Mouse (Mus musculus) intestine, embryonic 16.5 days (tissue): Measurements from ENCODE around the gene Pknox1. TPM values are rescaled to one million over a fixed set of nuclear protein-coding genes. Genes with fewer than 3 reads are reported as not detected.

Experiments used
- ATAC-seq: fragments of 200-750 bp; cut with Nextera tagmentation; 2 replicates; pipeline ENCODE4 v1.8.0; 2017; ENCODE audit warnings: moderate TSS enrichment, moderate library complexity
- H3K27ac ChIP-seq: fragments of 300-500 bp; sonication (generic); 2 replicates; pipeline ENCODE4 v1.5.1; 2014; ENCODE audit warnings: mild to moderate bottlenecking, low read length
- H3K27me3 ChIP-seq: fragments of 300-500 bp; sonication (generic); replicated peaks from 2 replicates; pipeline ENCODE4 v1.6.1; 2014; ENCODE audit warnings: low read length, control low read depth, mixed read lengths; ENCODE audit not compliant: control insufficient read depth, insufficient read depth
- H3K36me3 ChIP-seq: fragments of 300-500 bp; sonication (generic); 2 replicates; pipeline ENCODE4 v1.6.1; 2014; ENCODE audit warnings: low read length, control low read depth; ENCODE audit not compliant: control insufficient read depth, insufficient read depth
- H3K4me1 ChIP-seq: fragments of 300-500 bp; sonication (generic); 2 replicates; pipeline ENCODE4 v1.6.1; 2014; ENCODE audit warnings: low read length, control low read depth, mixed read lengths; ENCODE audit not compliant: control insufficient read depth, insufficient read depth
- H3K4me2 ChIP-seq: fragments of 300-500 bp; sonication (generic); 2 replicates; pipeline ENCODE4 v1.6.1; 2014; ENCODE audit warnings: low read depth, low read length, control low read depth
- H3K4me3 ChIP-seq: fragments of 300-500 bp; sonication (generic); 2 replicates; pipeline ENCODE4 v1.5.1; 2014; ENCODE audit warnings: mild to moderate bottlenecking, low read length
- H3K9ac ChIP-seq: fragments of 300-500 bp; sonication (generic); 2 replicates; pipeline ENCODE4 v1.6.1; 2014; ENCODE audit warnings: low read depth, low read length
- H3K9me3 ChIP-seq: fragments of 300-500 bp; sonication (generic); 2 replicates; pipeline ENCODE4 v1.6.1; 2016; ENCODE audit warnings: low read length, control low read depth; ENCODE audit not compliant: control insufficient read depth
- WGBS: fragments of 180-500 bp; shearing (Covaris S2); extraction: QIAGEN DNeasy Blood & Tissue Kit; methylation state at CpG from one replicate; pipeline ENCODE4 v1.1.7; 2014; 5-methylcytosine and 5-hydroxymethylcytosine counted together
- polyA plus RNA-seq: library from polyadenylated mRNA; unstranded; fragments of >200 nt; fragmentation: Nextera tagmentation; extraction: Ambion mirVana; gene quantifications from 2 replicates; pipeline ENCODE4 v1.2.1, GENCODE M21; 2015

Gene Pknox1
- polyA plus RNA-seq, 1 experiment from 2014 or later, result 25.7 TPM

- Histone ChIP-seq H3K9ac (peak overlapping the region; percentile 76), H3K4me3 (peak overlapping the region; percentile 51), H3K4me1 (peaks cover 29% of the 10 kb centered on the region), H3K36me3 (no peaks in the 10 kb centered on the region), H3K4me2 (peak overlapping the region; percentile 81), H3K9me3 (no peaks in the 10 kb centered on the region), H3K27me3 (no peaks in the 10 kb centered on the region), H3K27ac (peak overlapping the region; percentile 86)
- 0 out of 2 replicates have a peak, but pooled peaks have one; percentile 0 for ATAC-seq
- 12% methylated on average over 12 of the region's 12 CpGs for whole genome bisulfite sequencing
Observed at GRCm38 (mm10) chr17:31563632-31564014, 911 bp upstream of the Pknox1 start.

GRCm38 (mm10) chr17:31564858-31565140 lies 265 bp downstream of the Pknox1 start:
- peak overlapping the region; percentile 95 for H3K9ac ChIP-seq
- H3K27me3 ChIP-seq, result no peaks in the 10 kb centered on the region
- H3K4me2 ChIP-seq, result peak overlapping the region; percentile 81; the same call in 1 of the 2 replicates
- ATAC-seq, result no peak
- H3K27ac ChIP-seq, result peak overlapping the region; percentile 97
- WGBS, result 2% methylated on average over 24 of the region's 44 CpGs
- no peaks in the 10 kb centered on the region for H3K9me3 ChIP-seq
- H3K36me3 ChIP-seq, result no peaks in the 10 kb centered on the region
- peak overlapping the region; percentile 78 for H3K4me3 ChIP-seq
- peaks cover 39% of the 10 kb centered on the region for H3K4me1 ChIP-seq

- Histone ChIP-seq H3K4me3 (peak overlapping the region; percentile 78), H3K27ac (peak overlapping the region; percentile 97), H3K36me3 (no peaks in the 10 kb centered on the region), H3K9me3 (no peaks in the 10 kb centered on the region), H3K27me3 (no peaks in the 10 kb centered on the region), H3K4me1 (peaks cover 39% of the 10 kb centered on the region), H3K9ac (peak overlapping the region; percentile 95), H3K4me2 (peak overlapping the region; percentile 81)
- ATAC-seq, result peak; percentile 51
- WGBS, result under 1% methylated on average over 88 of the region's 88 CpGs
Observed at GRCm38 (mm10) chr17:31565141-31566056, 865 bp downstream of the Pknox1 start.

- Histone ChIP-seq H3K36me3 (no peaks in the 10 kb centered on the region), H3K4me1 (peaks cover 39% of the 10 kb centered on the region), H3K9ac (peak overlapping the region; percentile 95), H3K27ac (no peak overlapping the region), H3K4me2 (peak overlapping the region; percentile 81), H3K4me3 (peak overlapping the region; percentile 78), H3K9me3 (no peaks in the 10 kb centered on the region), H3K27me3 (no peaks in the 10 kb centered on the region)
- 75% methylated on average over 6 of the region's 6 CpGs for WGBS
- no peak for ATAC-seq
Observed at GRCm38 (mm10) chr17:31566276-31566675, 1.7 kb downstream of the Pknox1 start.

- WGBS, result 74% methylated on average over 1 of the region's 1 CpGs
- Histone ChIP-seq H3K4me2 (no peak overlapping the region), H3K9me3 (no peaks in the 10 kb centered on the region), H3K27me3 (no peaks in the 10 kb centered on the region), H3K27ac (no peak overlapping the region), H3K36me3 (no peaks in the 10 kb centered on the region), H3K4me1 (peaks cover 32% of the 10 kb centered on the region), H3K4me3 (no peak overlapping the region), H3K9ac (no peak overlapping the region)
- no peak for ATAC-seq
Observed at GRCm38 (mm10) chr17:31569756-31570155, 5.2 kb downstream of the Pknox1 start.

- WGBS, result 80% methylated on average over 9 of the region's 9 CpGs
- no peak overlapping the region for H3K27ac ChIP-seq
- H3K9ac ChIP-seq, result no peak overlapping the region
- peak; percentile 62 for ATAC-seq
- H3K4me2 ChIP-seq, result no peak overlapping the region
- no peaks in the 10 kb centered on the region for H3K36me3 ChIP-seq
- no peaks in the 10 kb centered on the region for H3K9me3 ChIP-seq
- H3K4me3 ChIP-seq, result no peak overlapping the region
- no peaks in the 10 kb centered on the region for H3K27me3 ChIP-seq
- H3K4me1 ChIP-seq, result peaks cover 32% of the 10 kb centered on the region
Observed at GRCm38 (mm10) chr17:31570321-31570925, 5.9 kb downstream of the Pknox1 start.

GRCm38 (mm10) chr17:31571689-31572088 lies 7.2 kb downstream of the Pknox1 start:
- H3K9ac ChIP-seq, result no peak overlapping the region
- no peaks in the 10 kb centered on the region for H3K27me3 ChIP-seq
- no peak for ATAC-seq
- no peaks in the 10 kb centered on the region for H3K36me3 ChIP-seq
- H3K4me3 ChIP-seq, result no peak overlapping the region
- no peaks in the 10 kb centered on the region for H3K9me3 ChIP-seq
- peaks cover 23% of the 10 kb centered on the region for H3K4me1 ChIP-seq
- WGBS, result 82% methylated on average over 5 of the region's 5 CpGs
- H3K27ac ChIP-seq, result no peak overlapping the region
- no peak overlapping the region for H3K4me2 ChIP-seq

- 81% methylated on average over 7 of the region's 7 CpGs for WGBS
- no peak overlapping the region for H3K4me3 ChIP-seq
- H3K9me3 ChIP-seq, result no peaks in the 10 kb centered on the region
- H3K9ac ChIP-seq, result no peak overlapping the region
- no peak overlapping the region for H3K27ac ChIP-seq
- no peak overlapping the region for H3K4me2 ChIP-seq
- no peaks in the 10 kb centered on the region for H3K36me3 ChIP-seq
- H3K27me3 ChIP-seq, result no peaks in the 10 kb centered on the region
- no peak for ATAC-seq
- peaks cover under 1% of the 10 kb centered on the region; the same call in 1 of the 2 replicates for H3K4me1 ChIP-seq
Observed at GRCm38 (mm10) chr17:31574662-31575061, 10.1 kb downstream of the Pknox1 start.

- Histone ChIP-seq H3K36me3 (no peaks in the 10 kb centered on the region), H3K4me3 (no peak overlapping the region), H3K9ac (no peak overlapping the region), H3K4me1 (0 out of 2 replicates have a peak, but pooled peaks cover 5% of the 10 kb centered on the region), H3K9me3 (no peaks in the 10 kb centered on the region), H3K27me3 (no peaks in the 10 kb centered on the region), H3K4me2 (no peak overlapping the region), H3K27ac (no peak overlapping the region)
- ATAC-seq, result no peak
- 73% methylated on average over 10 of the region's 10 CpGs for WGBS
Observed at GRCm38 (mm10) chr17:31576394-31577175, 12.1 kb downstream of the Pknox1 start.
